Mouse (Mus musculus): ENCODE results near the gene Zswim4.

DNA sequence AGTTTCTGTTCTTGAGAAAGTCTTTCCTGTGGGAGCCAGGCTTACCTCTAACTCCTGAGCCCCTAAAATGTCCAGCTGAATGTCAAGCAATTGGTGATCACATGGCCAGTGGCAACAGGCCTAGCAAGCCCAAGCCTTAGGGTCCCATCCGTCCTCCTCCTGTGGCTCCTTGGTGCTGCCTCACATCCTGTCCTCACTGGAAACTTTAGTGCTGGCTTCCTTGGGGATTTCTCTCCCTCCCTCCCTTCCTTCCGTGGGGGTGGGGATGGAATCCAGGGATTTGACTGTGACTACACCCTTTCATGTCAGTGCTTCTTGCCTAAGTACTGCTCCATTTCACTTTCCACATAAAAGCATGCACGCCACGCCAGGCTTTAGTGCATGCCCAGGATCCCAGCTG, 47.3 kb downstream of the Zswim4 start:
- TF ChIP-seq CTCF (IDR thresholded peaks at IDR 0.05; ENCODE audit: low read depth, low read length) (no peak), POLR2A (IDR thresholded peaks at IDR 0.05; ENCODE audit: extremely low read depth, insufficient read depth, low read length) (0 out of 2 replicates have a peak, but pooled peaks have one; percentile 24)

Data from liver, adult 2 months (tissue).